Mouse (Mus musculus): Measurements from ENCODE around the gene Barhl1. TPM values are rescaled to one million over a fixed set of nuclear protein-coding genes. Genes with fewer than 3 reads are reported as not detected.

Barhl1 gene
- polyA plus RNA-seq, 1 experiment from 2014 or later: 9.9 TPM

GRCm38 (mm10) chr2:28915104-28915738, 1.2 kb downstream of the Barhl1 start:
- Histone ChIP-seq H3K4me1 (replicated peaks; ENCODE audit: control insufficient read depth, insufficient read depth, low read length) (peaks cover 15% of the 10 kb centered on the region), H3K4me3 (ENCODE audit: low read depth, low read length) (peak overlapping the region; percentile 27), H3K27me3 (ENCODE audit: control insufficient read depth, insufficient read depth, low read length) (peaks cover 91% of the 10 kb centered on the region), H3K9me3 (ENCODE audit: control insufficient read depth, low read length) (no peaks in the 10 kb centered on the region), H3K36me3 (ENCODE audit: control insufficient read depth, insufficient read depth, low read length) (no peaks in the 10 kb centered on the region), H3K4me2 (replicated peaks; ENCODE audit: low read depth, low read length) (peak overlapping the region; percentile 14; the same call in 1 of the 2 replicates), H3K9ac (ENCODE audit: low read depth, low read length) (no peak overlapping the region), H3K27ac (ENCODE audit: low read depth, low read length) (no peak overlapping the region)
- DNase-seq (ENCODE audit: low spot score) (peak; percentile 41), ATAC-seq (ENCODE audit: low FRiP score) (no peak)
- WGBS: 5% methylated on average over 22 of the region's 22 CpGs

- Histone ChIP-seq H3K4me1 (replicated peaks; ENCODE audit: control insufficient read depth, insufficient read depth, low read length) (peaks cover 19% of the 10 kb centered on the region), H3K9ac (ENCODE audit: low read depth, low read length) (no peak overlapping the region), H3K36me3 (ENCODE audit: control insufficient read depth, insufficient read depth, low read length) (no peaks in the 10 kb centered on the region), H3K27ac (ENCODE audit: low read depth, low read length) (no peak overlapping the region), H3K27me3 (ENCODE audit: control insufficient read depth, insufficient read depth, low read length) (peaks cover 94% of the 10 kb centered on the region), H3K9me3 (ENCODE audit: control insufficient read depth, low read length) (no peaks in the 10 kb centered on the region), H3K4me2 (replicated peaks; ENCODE audit: low read depth, low read length) (no peak overlapping the region), H3K4me3 (ENCODE audit: low read depth, low read length) (peak overlapping the region; percentile 27)
- WGBS: 3% methylated on average over 2 of the region's 2 CpGs
- DNase-seq (ENCODE audit: low spot score) (no peak), ATAC-seq (ENCODE audit: low FRiP score) (no peak)
Measured at GRCm38 (mm10) chr2:28914121-28914520, 2.3 kb downstream of the Barhl1 start.

- no peak for DNase-seq (ENCODE audit: low spot score)
- ATAC-seq (ENCODE audit: low FRiP score): no peak
- Histone ChIP-seq H3K4me3 (ENCODE audit: low read depth, low read length) (peak overlapping the region; percentile 24), H3K4me1 (replicated peaks; ENCODE audit: control insufficient read depth, insufficient read depth, low read length) (peaks cover 26% of the 10 kb centered on the region), H3K36me3 (ENCODE audit: control insufficient read depth, insufficient read depth, low read length) (no peaks in the 10 kb centered on the region), H3K4me2 (replicated peaks; ENCODE audit: low read depth, low read length) (no peak overlapping the region), H3K9ac (ENCODE audit: low read depth, low read length) (no peak overlapping the region), H3K9me3 (ENCODE audit: control insufficient read depth, low read length) (no peaks in the 10 kb centered on the region), H3K27ac (ENCODE audit: low read depth, low read length) (no peak overlapping the region), H3K27me3 (ENCODE audit: control insufficient read depth, insufficient read depth, low read length) (peaks cover 95% of the 10 kb centered on the region)
- WGBS: 2% methylated on average over 4 of the region's 4 CpGs
Measured at GRCm38 (mm10) chr2:28912961-28913360, 3.5 kb downstream of the Barhl1 start.

- peaks cover 23% of the 10 kb centered on the region for H3K4me1 ChIP-seq (replicated peaks; ENCODE audit: control insufficient read depth, insufficient read depth, low read length)
- H3K9me3 ChIP-seq (ENCODE audit: control insufficient read depth, low read length): no peaks in the 10 kb centered on the region
- H3K27ac ChIP-seq (ENCODE audit: low read depth, low read length): no peak overlapping the region
- H3K36me3 ChIP-seq (ENCODE audit: control insufficient read depth, insufficient read depth, low read length): no peaks in the 10 kb centered on the region
- 2% methylated on average over 33 of the region's 33 CpGs for WGBS
- no peak for ATAC-seq (ENCODE audit: low FRiP score)
- peak overlapping the region; percentile 5; the same call in 1 of the 2 replicates for H3K9ac ChIP-seq (ENCODE audit: low read depth, low read length)
- H3K4me2 ChIP-seq (replicated peaks; ENCODE audit: low read depth, low read length): peak overlapping the region; percentile 6
- H3K4me3 ChIP-seq (ENCODE audit: low read depth, low read length): peak overlapping the region; percentile 24
- peak; percentile 65 for DNase-seq (ENCODE audit: low spot score)
- peaks cover 95% of the 10 kb centered on the region for H3K27me3 ChIP-seq (ENCODE audit: control insufficient read depth, insufficient read depth, low read length)
Measured at GRCm38 (mm10) chr2:28912039-28912700, 4.3 kb downstream of the Barhl1 start.

GRCm38 (mm10) chr2:28911331-28912038, 5.0 kb downstream of the Barhl1 start:
- Histone ChIP-seq H3K4me2 (replicated peaks; ENCODE audit: low read depth, low read length) (peak overlapping the region; percentile 16), H3K9ac (ENCODE audit: low read depth, low read length) (no peak overlapping the region; the same call in 1 of the 2 replicates), H3K36me3 (ENCODE audit: control insufficient read depth, insufficient read depth, low read length) (no peaks in the 10 kb centered on the region), H3K4me1 (replicated peaks; ENCODE audit: control insufficient read depth, insufficient read depth, low read length) (peaks cover 23% of the 10 kb centered on the region), H3K4me3 (ENCODE audit: low read depth, low read length) (peak overlapping the region; percentile 24), H3K27me3 (ENCODE audit: control insufficient read depth, insufficient read depth, low read length) (peaks cover 95% of the 10 kb centered on the region), H3K27ac (ENCODE audit: low read depth, low read length) (no peak overlapping the region), H3K9me3 (ENCODE audit: control insufficient read depth, low read length) (no peaks in the 10 kb centered on the region)
- ATAC-seq (ENCODE audit: low FRiP score): no peak
- peak; percentile 49 for DNase-seq (ENCODE audit: low spot score)
- WGBS: under 1% methylated on average over 44 of the region's 44 CpGs

GRCm38 (mm10) chr2:28910877-28911276, 5.6 kb downstream of the Barhl1 start:
- Histone ChIP-seq H3K27ac (ENCODE audit: low read depth, low read length) (no peak overlapping the region), H3K4me3 (ENCODE audit: low read depth, low read length) (0 out of 2 replicates have a peak overlapping the region, but pooled peaks have one; percentile 6)
- WGBS: 0% methylated on average over 3 of the region's 3 CpGs

GRCm38 (mm10) chr2:28909818-28910710, 6.4 kb downstream of the Barhl1 start:
- H3K4me2 ChIP-seq (replicated peaks; ENCODE audit: low read depth, low read length): no peak overlapping the region
- peak; percentile 34 for DNase-seq (ENCODE audit: low spot score)
- 5% methylated on average over 25 of the region's 25 CpGs for WGBS

More at GRCm38 (mm10) chr2:28910877-28911276, 5.6 kb downstream of the Barhl1 start:
- peaks cover 92% of the 10 kb centered on the region for H3K27me3 ChIP-seq (ENCODE audit: control insufficient read depth, insufficient read depth, low read length)
- H3K4me1 ChIP-seq (replicated peaks; ENCODE audit: control insufficient read depth, insufficient read depth, low read length): peaks cover 21% of the 10 kb centered on the region
- H3K9me3 ChIP-seq (ENCODE audit: control insufficient read depth, low read length): no peaks in the 10 kb centered on the region
- ATAC-seq (ENCODE audit: low FRiP score): no peak
- DNase-seq (ENCODE audit: low spot score): peak; percentile 51
- H3K9ac ChIP-seq (ENCODE audit: low read depth, low read length): no peak overlapping the region
- no peaks in the 10 kb centered on the region for H3K36me3 ChIP-seq (ENCODE audit: control insufficient read depth, insufficient read depth, low read length)
- H3K4me2 ChIP-seq (replicated peaks; ENCODE audit: low read depth, low read length): peak overlapping the region; percentile 16; the same call in 1 of the 2 replicates

More at GRCm38 (mm10) chr2:28909818-28910710, 6.4 kb downstream of the Barhl1 start:
- Histone ChIP-seq H3K4me1 (replicated peaks; ENCODE audit: control insufficient read depth, insufficient read depth, low read length) (peaks cover 18% of the 10 kb centered on the region), H3K36me3 (ENCODE audit: control insufficient read depth, insufficient read depth, low read length) (no peaks in the 10 kb centered on the region), H3K9ac (ENCODE audit: low read depth, low read length) (no peak overlapping the region), H3K27ac (ENCODE audit: low read depth, low read length) (no peak overlapping the region), H3K4me3 (ENCODE audit: low read depth, low read length) (no peak overlapping the region), H3K27me3 (ENCODE audit: control insufficient read depth, insufficient read depth, low read length) (peaks cover 91% of the 10 kb centered on the region), H3K9me3 (ENCODE audit: control insufficient read depth, low read length) (no peaks in the 10 kb centered on the region)
- no peak for ATAC-seq (ENCODE audit: low FRiP score)
